Mouse (Mus musculus): ENCODE data around the gene 1700023F06Rik. TPM values are rescaled to one million over a fixed set of nuclear protein-coding genes. Genes with fewer than 3 reads are reported as not detected.

1700023F06Rik gene
- total RNA-seq, 1 experiment, result not detected

DNA sequence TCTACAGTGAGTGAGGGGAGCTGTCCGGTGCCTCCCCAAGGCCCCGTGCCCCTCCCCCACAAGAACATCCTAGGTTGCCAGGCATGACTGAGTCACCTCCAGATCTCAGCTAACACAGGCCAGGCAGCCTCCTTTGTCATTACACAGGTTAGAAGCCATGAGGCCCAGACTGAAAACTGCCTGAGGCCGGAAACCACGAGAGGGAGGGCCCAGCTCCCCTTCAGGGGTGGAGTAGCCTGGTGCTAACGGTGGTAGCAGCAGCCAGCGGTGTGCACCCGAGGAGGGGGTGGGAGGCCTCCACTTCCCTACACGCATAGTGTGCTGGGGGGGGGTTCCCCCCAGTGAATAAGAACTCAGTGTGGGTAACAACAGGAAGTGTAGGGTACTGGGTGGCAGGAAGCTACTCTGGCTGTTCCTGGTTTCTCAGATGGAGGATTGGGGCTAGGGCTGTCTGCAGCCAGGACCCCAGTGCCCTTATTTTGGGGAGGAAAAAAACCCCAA lies 33.4 kb downstream of the 1700023F06Rik start:
- peaks cover 14 to 21% of the 10 kb centered on the region in 2 experiments; a peak in 3 of 4 replicates for H3K4me1 ChIP-seq (ENCODE audit: control insufficient read depth in 2 of 2, insufficient read depth in 2 of 2, low read length in 2 of 2, poor library complexity in 1 of 2)
- no peaks in the 10 kb centered on the region for H3K36me3 ChIP-seq (ENCODE audit: control insufficient read depth, insufficient read depth, low read length, poor library complexity, severe bottlenecking)
- in situ Hi-C loops (cut with MboI; ENCODE audit: low sequenced_read_pairs in 2 of 2, unreplicated experiment in 2 of 2), result no loop called here
- H3K9me3 ChIP-seq (ENCODE audit: control insufficient read depth, insufficient read depth, low read depth, low read length), result no peaks in the 10 kb centered on the region
- H3K9ac ChIP-seq (ENCODE audit: insufficient read depth, low read depth, low read length, poor library complexity, severe bottlenecking), result no peak overlapping the region
- TF ChIP-seq ZC3H11A (IDR thresholded peaks at IDR 0.05; ENCODE audit: borderline replicate concordance, low read depth, low read length), result no peak
- TF ChIP-seq MAFK (IDR thresholded peaks at IDR 0.05; ENCODE audit: insufficient read depth, low read depth, low read length), result no peak
- no peak for TF ChIP-seq HCFC1 (IDR thresholded peaks at IDR 0.05; ENCODE audit: borderline replicate concordance, insufficient read depth, low read length)
- TF ChIP-seq ZNF384 (IDR thresholded peaks at IDR 0.05; ENCODE audit: low read depth, low read length), result no peak
- TF ChIP-seq CHD2 (IDR thresholded peaks at IDR 0.05; ENCODE audit: low read depth, low read length), result no peak
- DNase-seq (ENCODE audit: low read depth, low spot score), result no peak
- H3K4me3 ChIP-seq (ENCODE audit: insufficient read depth in 1 of 2, low read depth in 1 of 2, low read length in 2 of 2, poor library complexity in 1 of 2, severe bottlenecking in 1 of 2), result no peak overlapping the region
- no peak overlapping the region for H3K27ac ChIP-seq (ENCODE audit: insufficient read depth, low read depth, low read length, poor library complexity, severe bottlenecking)

GRCm38 (mm10) chr11:103174411-103174832 lies 33.9 kb downstream of the 1700023F06Rik start:
- Histone ChIP-seq H3K9me3 (ENCODE audit: control insufficient read depth, insufficient read depth, low read depth, low read length) (no peaks in the 10 kb centered on the region), H3K36me3 (ENCODE audit: control insufficient read depth, insufficient read depth, low read length, poor library complexity, severe bottlenecking) (no peaks in the 10 kb centered on the region), H3K9ac (ENCODE audit: insufficient read depth, low read depth, low read length, poor library complexity, severe bottlenecking) (no peak overlapping the region), H3K27ac (ENCODE audit: insufficient read depth, low read depth, low read length, poor library complexity, severe bottlenecking) (no peak overlapping the region), H3K4me3 (ENCODE audit: insufficient read depth in 1 of 2, low read depth in 1 of 2, low read length in 2 of 2, poor library complexity in 1 of 2, severe bottlenecking in 1 of 2) (no peak overlapping the region), H3K4me1 (ENCODE audit: control insufficient read depth in 2 of 2, insufficient read depth in 2 of 2, low read length in 2 of 2, poor library complexity in 1 of 2) (peaks cover 14 to 21% of the 10 kb centered on the region in 2 experiments; a peak in 3 of 4 replicates)
- in situ Hi-C loops (cut with MboI; ENCODE audit: low sequenced_read_pairs in 2 of 2, unreplicated experiment in 2 of 2), result no loop called here
- DNase-seq (ENCODE audit: low read depth, low spot score), result no peak
- no peak for TF ChIP-seq ZNF384 (IDR thresholded peaks at IDR 0.05; ENCODE audit: low read depth, low read length)

DNA sequence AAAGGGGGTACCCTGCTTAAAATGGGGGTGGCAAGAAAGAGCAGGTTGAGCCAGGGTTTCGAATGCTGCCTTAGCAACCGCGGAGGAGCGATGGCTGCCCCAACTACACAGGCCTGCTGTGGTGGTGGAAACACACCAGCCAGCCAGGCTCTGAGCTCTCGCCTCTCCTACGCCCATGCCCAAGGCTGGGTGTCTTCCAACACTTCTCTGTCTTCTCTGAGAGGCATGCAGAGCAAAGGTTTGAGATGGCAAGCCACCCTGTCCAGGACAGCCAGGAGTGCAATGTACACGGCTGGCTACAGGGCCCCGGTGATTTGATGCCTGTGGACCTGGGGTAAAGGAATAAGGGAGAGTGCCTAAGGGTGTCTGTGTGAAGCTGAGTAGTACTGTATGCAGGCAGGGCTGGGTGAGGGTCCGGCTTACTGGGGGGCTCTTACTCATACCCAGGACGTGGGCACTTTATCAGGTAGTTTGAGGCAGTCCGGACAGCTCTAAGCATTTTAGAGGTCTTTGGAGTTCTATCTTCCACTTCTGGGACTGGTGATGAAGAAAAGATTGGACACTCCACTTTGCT lies 34.5 kb downstream of the 1700023F06Rik start:
- H3K4me1 ChIP-seq (ENCODE audit: control insufficient read depth in 2 of 2, insufficient read depth in 2 of 2, low read length in 2 of 2, poor library complexity in 1 of 2), result peaks cover 14 to 21% of the 10 kb centered on the region in 2 experiments; a peak in 3 of 4 replicates
- no peak for TF ChIP-seq ZNF384 (IDR thresholded peaks at IDR 0.05; ENCODE audit: low read depth, low read length)
- TF ChIP-seq CHD2 (IDR thresholded peaks at IDR 0.05; ENCODE audit: low read depth, low read length), result no peak
- TF ChIP-seq ZC3H11A (IDR thresholded peaks at IDR 0.05; ENCODE audit: borderline replicate concordance, low read depth, low read length), result no peak
- no peak for TF ChIP-seq MAFK (IDR thresholded peaks at IDR 0.05; ENCODE audit: insufficient read depth, low read depth, low read length)
- TF ChIP-seq HCFC1 (IDR thresholded peaks at IDR 0.05; ENCODE audit: borderline replicate concordance, insufficient read depth, low read length), result no peak
- in situ Hi-C loops (cut with MboI; ENCODE audit: low sequenced_read_pairs in 2 of 2, unreplicated experiment in 2 of 2), result no loop called here

DNA sequence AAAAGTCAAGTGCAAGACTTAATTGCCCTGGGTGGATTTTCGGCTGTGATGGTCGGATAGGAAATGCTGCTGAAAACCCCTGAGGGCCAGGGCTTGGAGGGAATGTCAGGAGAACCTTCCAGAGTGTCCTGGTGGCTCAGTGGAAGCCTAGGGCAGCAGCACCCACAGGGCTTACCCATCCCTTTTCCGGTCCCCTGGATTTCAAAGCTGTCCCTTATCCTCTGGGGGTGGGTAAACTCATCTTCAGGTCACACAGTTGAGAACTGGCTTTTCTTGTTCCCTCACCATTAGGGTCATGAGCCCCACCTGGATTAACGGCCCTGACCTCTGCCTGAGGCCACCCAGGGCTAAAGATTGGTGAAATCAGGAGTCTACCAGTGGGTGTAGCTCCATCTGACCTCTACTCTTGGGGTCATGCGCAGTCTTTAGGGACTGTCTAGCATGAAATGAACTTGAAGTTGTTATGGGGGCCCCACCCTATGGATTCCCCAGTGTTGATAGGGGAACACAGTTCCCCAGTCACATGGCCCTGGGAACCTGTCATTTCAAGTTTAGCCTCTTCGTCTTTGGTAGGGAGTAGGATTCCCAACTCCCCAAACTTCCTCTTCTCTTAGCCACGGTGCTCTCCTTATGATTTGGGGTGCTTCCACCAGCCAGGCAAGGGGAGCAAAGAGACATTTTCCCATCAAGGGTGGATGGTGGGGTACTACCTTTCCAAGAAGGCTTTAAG lies 35.2 kb downstream of the 1700023F06Rik start:
- peaks cover 14 to 21% of the 10 kb centered on the region in 2 experiments; a peak in 3 of 4 replicates for H3K4me1 ChIP-seq (ENCODE audit: control insufficient read depth in 2 of 2, insufficient read depth in 2 of 2, low read length in 2 of 2, poor library complexity in 1 of 2)
- TF ChIP-seq CHD2 (IDR thresholded peaks at IDR 0.05; ENCODE audit: low read depth, low read length), result no peak
- TF ChIP-seq MAFK (IDR thresholded peaks at IDR 0.05; ENCODE audit: insufficient read depth, low read depth, low read length), result no peak
- TF ChIP-seq ZC3H11A (IDR thresholded peaks at IDR 0.05; ENCODE audit: borderline replicate concordance, low read depth, low read length), result no peak
- no peak for TF ChIP-seq HCFC1 (IDR thresholded peaks at IDR 0.05; ENCODE audit: borderline replicate concordance, insufficient read depth, low read length)
- no peak for TF ChIP-seq ZNF384 (IDR thresholded peaks at IDR 0.05; ENCODE audit: low read depth, low read length)
- DNase-seq (ENCODE audit: low read depth, low spot score), result no peak

More for the DNA sequence above, 34.5 kb downstream of the 1700023F06Rik start:
- Histone ChIP-seq H3K27ac (ENCODE audit: insufficient read depth, low read depth, low read length, poor library complexity, severe bottlenecking) (no peak overlapping the region), H3K4me3 (ENCODE audit: insufficient read depth in 1 of 2, low read depth in 1 of 2, low read length in 2 of 2, poor library complexity in 1 of 2, severe bottlenecking in 1 of 2) (no peak overlapping the region), H3K9ac (ENCODE audit: insufficient read depth, low read depth, low read length, poor library complexity, severe bottlenecking) (no peak overlapping the region), H3K9me3 (ENCODE audit: control insufficient read depth, insufficient read depth, low read depth, low read length) (no peaks in the 10 kb centered on the region), H3K36me3 (ENCODE audit: control insufficient read depth, insufficient read depth, low read length, poor library complexity, severe bottlenecking) (no peaks in the 10 kb centered on the region)
- DNase-seq (ENCODE audit: low read depth, low spot score), result no peak

More for the DNA sequence above, 35.2 kb downstream of the 1700023F06Rik start:
- in situ Hi-C loops (cut with MboI; ENCODE audit: low sequenced_read_pairs in 2 of 2, unreplicated experiment in 2 of 2), result no loop called here
- no peak overlapping the region for H3K4me3 ChIP-seq (ENCODE audit: insufficient read depth in 1 of 2, low read depth in 1 of 2, low read length in 2 of 2, poor library complexity in 1 of 2, severe bottlenecking in 1 of 2)
- H3K9ac ChIP-seq (ENCODE audit: insufficient read depth, low read depth, low read length, poor library complexity, severe bottlenecking), result no peak overlapping the region
- H3K27ac ChIP-seq (ENCODE audit: insufficient read depth, low read depth, low read length, poor library complexity, severe bottlenecking), result no peak overlapping the region
- no peaks in the 10 kb centered on the region for H3K36me3 ChIP-seq (ENCODE audit: control insufficient read depth, insufficient read depth, low read length, poor library complexity, severe bottlenecking)
- no peaks in the 10 kb centered on the region for H3K9me3 ChIP-seq (ENCODE audit: control insufficient read depth, insufficient read depth, low read depth, low read length)

Data from ES-E14 (cell line).